Mouse (Mus musculus): ENCODE measurements around the gene Gm13695. TPM values are rescaled to one million over a fixed set of nuclear protein-coding genes. Genes with fewer than 3 reads are reported as not detected.
"Not testable (repeated sequence)": the region's sequence is repeated elsewhere in the genome, so short reads cannot be mapped to it uniquely, and the experiment has no call there.

Gm13695 gene
- polyA plus RNA-seq (2015; fragmentation: Nextera tagmentation; extraction: Ambion mirVana) = not detected in 2 replicates

- WGBS = no CpG with 5 or more reads among the region's 6 CpGs
- not testable (repeated sequence) for ATAC-seq (ENCODE audit: insufficient number of reproducible peaks, low FRiP score, low TSS enrichment, low read depth)
Observed at GRCm38 (mm10) chr2:83967013-83967412, at the start of gene Gm13695. TSS of gene Gm13695 (plus strand) at chr2:83967313.

GRCm38 (mm10) chr2:83929478-83930088, 37.5 kb upstream of the Gm13695 start:
- Histone ChIP-seq H3K4me1 (no peaks in the 10 kb centered on the region), H3K9me3 (replicated peaks) (no peaks in the 10 kb centered on the region), H3K4me3 (replicated peaks) (no peak overlapping the region), H3K27me3 (no peaks in the 10 kb centered on the region), H3K36me3 (no peaks in the 10 kb centered on the region), H3K9ac (no peak overlapping the region), H3K27ac (replicated peaks) (0 out of 2 replicates have a peak overlapping the region, but pooled peaks have one; percentile 11), H3K4me2 (replicated peaks) (no peak overlapping the region)
- no peak for ATAC-seq (ENCODE audit: insufficient number of reproducible peaks, low FRiP score, low TSS enrichment, low read depth)
- WGBS = 26% methylated on average over 2 of the region's 2 CpGs

More at GRCm38 (mm10) chr2:83967013-83967412, at the start of gene Gm13695:
- H3K9me3 ChIP-seq (replicated peaks); H3K36me3 ChIP-seq; H3K4me3 ChIP-seq (replicated peaks); H3K9ac ChIP-seq; H3K27me3 ChIP-seq; H3K4me2 ChIP-seq (replicated peaks); H3K27ac ChIP-seq (replicated peaks); H3K4me1 ChIP-seq: not testable (repeated sequence)

GRCm38 (mm10) chr2:83940931-83941361, 26.2 kb upstream of the Gm13695 start, which contains the start of gene Zswim2:
TSS of gene Zswim2 (minus strand) at chr2:83941228.
- no peaks in the 10 kb centered on the region for H3K27me3 ChIP-seq
- peak within 1 kb of the TSS; percentile 51 for H3K4me2 ChIP-seq (replicated peaks)
- H3K27ac ChIP-seq (replicated peaks) = no peak within 1 kb of the TSS
- under 1% methylated on average over 20 of the region's 20 CpGs for WGBS
- peak; percentile 70; the same call in 1 of the 2 replicates for ATAC-seq (ENCODE audit: insufficient number of reproducible peaks, low FRiP score, low TSS enrichment, low read depth)
- H3K4me1 ChIP-seq = peaks cover 4% of the 10 kb centered on the region
- peak within 1 kb of the TSS; percentile 25 for H3K4me3 ChIP-seq (replicated peaks)
- H3K36me3 ChIP-seq = no peaks in the 10 kb centered on the region
- H3K9ac ChIP-seq = no peak within 1 kb of the TSS
- no peaks in the 10 kb centered on the region for H3K9me3 ChIP-seq (replicated peaks)

- Histone ChIP-seq H3K4me2 (replicated peaks) (peak overlapping the region; percentile 51), H3K4me3 (replicated peaks) (peak overlapping the region; percentile 25; the same call in 1 of the 2 replicates)
- no peak for ATAC-seq (ENCODE audit: insufficient number of reproducible peaks, low FRiP score, low TSS enrichment, low read depth)
Observed at GRCm38 (mm10) chr2:83941378-83941777, 25.7 kb upstream of the Gm13695 start.

GRCm38 (mm10) chr2:83941792-83942191, 25.3 kb upstream of the Gm13695 start:
- Histone ChIP-seq H3K4me2 (replicated peaks) (no peak overlapping the region), H3K4me3 (replicated peaks) (no peak overlapping the region), H3K9me3 (replicated peaks) (no peaks in the 10 kb centered on the region), H3K9ac (no peak overlapping the region), H3K27ac (replicated peaks) (no peak overlapping the region), H3K27me3 (no peaks in the 10 kb centered on the region), H3K36me3 (no peaks in the 10 kb centered on the region), H3K4me1 (peaks cover 4% of the 10 kb centered on the region)
- WGBS = 65% methylated on average over 4 of the region's 4 CpGs
- ATAC-seq (ENCODE audit: insufficient number of reproducible peaks, low FRiP score, low TSS enrichment, low read depth) = no peak

More at GRCm38 (mm10) chr2:83941378-83941777, 25.7 kb upstream of the Gm13695 start:
- Histone ChIP-seq H3K9ac (no peak overlapping the region), H3K27me3 (no peaks in the 10 kb centered on the region), H3K27ac (replicated peaks) (no peak overlapping the region), H3K36me3 (no peaks in the 10 kb centered on the region), H3K9me3 (replicated peaks) (no peaks in the 10 kb centered on the region), H3K4me1 (peaks cover 4% of the 10 kb centered on the region)
- 30% methylated on average over 3 of the region's 3 CpGs for WGBS

- H3K27me3 ChIP-seq; H3K36me3 ChIP-seq; H3K27ac ChIP-seq (replicated peaks); H3K4me3 ChIP-seq (replicated peaks); H3K9me3 ChIP-seq (replicated peaks); ATAC-seq (ENCODE audit: insufficient number of reproducible peaks, low FRiP score, low TSS enrichment, low read depth); H3K9ac ChIP-seq; H3K4me1 ChIP-seq; H3K4me2 ChIP-seq (replicated peaks): not testable (repeated sequence)
- no CpG with 5 or more reads among the region's 6 CpGs for WGBS
Observed at GRCm38 (mm10) chr2:83955393-83955792, 11.7 kb upstream of the Gm13695 start, which contains the start of gene Gm13698. TSS of gene Gm13698 (plus strand) at chr2:83955693.

GRCm38 (mm10) chr2:83961203-83961602, 5.9 kb upstream of the Gm13695 start, which contains the start of gene Gm13693:
TSS of gene Gm13693 (plus strand) at chr2:83961503.
- H3K27me3 ChIP-seq; H3K36me3 ChIP-seq; ATAC-seq (ENCODE audit: insufficient number of reproducible peaks, low FRiP score, low TSS enrichment, low read depth); H3K4me2 ChIP-seq (replicated peaks); H3K4me3 ChIP-seq (replicated peaks); H3K9ac ChIP-seq; H3K4me1 ChIP-seq; H3K9me3 ChIP-seq (replicated peaks); H3K27ac ChIP-seq (replicated peaks): not testable (repeated sequence)
- WGBS = no CpG with 5 or more reads among the region's 6 CpGs

- not testable (repeated sequence) for ATAC-seq (ENCODE audit: insufficient number of reproducible peaks, low FRiP score, low TSS enrichment, low read depth); H3K9me3 ChIP-seq (replicated peaks); H3K4me1 ChIP-seq; H3K27ac ChIP-seq (replicated peaks); H3K4me3 ChIP-seq (replicated peaks); H3K9ac ChIP-seq; H3K27me3 ChIP-seq; H3K4me2 ChIP-seq (replicated peaks); H3K36me3 ChIP-seq
- no CpG with 5 or more reads among the region's 6 CpGs for WGBS
Observed at GRCm38 (mm10) chr2:83972823-83973222, 5.7 kb downstream of the Gm13695 start, which contains the start of gene Gm13696. TSS of gene Gm13696 (plus strand) at chr2:83973123.

- WGBS = no CpG with 5 or more reads among the region's 6 CpGs
- not testable (repeated sequence) for H3K9ac ChIP-seq
Observed at GRCm38 (mm10) chr2:83978633-83979032, 11.5 kb downstream of the Gm13695 start, which contains the start of gene Gm13694. TSS of gene Gm13694 (plus strand) at chr2:83978933.

GRCm38 (mm10) chr2:83984443-83984842, 17.3 kb downstream of the Gm13695 start, which contains the start of gene Gm13697:
TSS of gene Gm13697 (plus strand) at chr2:83984743.
- WGBS = no CpG with 5 or more reads among the region's 6 CpGs
- not testable (repeated sequence) for H3K9me3 ChIP-seq (replicated peaks); H3K4me3 ChIP-seq (replicated peaks); H3K27ac ChIP-seq (replicated peaks); H3K27me3 ChIP-seq; H3K4me2 ChIP-seq (replicated peaks); H3K4me1 ChIP-seq; ATAC-seq (ENCODE audit: insufficient number of reproducible peaks, low FRiP score, low TSS enrichment, low read depth); H3K9ac ChIP-seq; H3K36me3 ChIP-seq

More at GRCm38 (mm10) chr2:83978633-83979032, 11.5 kb downstream of the Gm13695 start, which contains the start of gene Gm13694:
- not testable (repeated sequence) for H3K4me1 ChIP-seq; H3K9me3 ChIP-seq (replicated peaks); H3K27ac ChIP-seq (replicated peaks); ATAC-seq (ENCODE audit: insufficient number of reproducible peaks, low FRiP score, low TSS enrichment, low read depth); H3K4me3 ChIP-seq (replicated peaks); H3K36me3 ChIP-seq; H3K4me2 ChIP-seq (replicated peaks); H3K27me3 ChIP-seq

GRCm38 (mm10) chr2:83990253-83990652, 23.1 kb downstream of the Gm13695 start, which contains the start of gene Gm13691:
TSS of gene Gm13691 (plus strand) at chr2:83990553.
- H3K9me3 ChIP-seq (replicated peaks); H3K9ac ChIP-seq; H3K27me3 ChIP-seq; H3K4me2 ChIP-seq (replicated peaks); ATAC-seq (ENCODE audit: insufficient number of reproducible peaks, low FRiP score, low TSS enrichment, low read depth); H3K27ac ChIP-seq (replicated peaks); H3K36me3 ChIP-seq; H3K4me3 ChIP-seq (replicated peaks); H3K4me1 ChIP-seq: not testable (repeated sequence)
- WGBS = no CpG with 5 or more reads among the region's 6 CpGs

Data from embryonic facial prominence, embryonic 15.5 days (tissue).